Comparison of ENCODE assay signal across 8 mouse cellular contexts in genomic region chr17:35020551-35020950, GRCm38 (mm10). TPM values are rescaled to one million over a fixed set of nuclear protein-coding genes. Genes with fewer than 3 reads are reported as not detected.
"Had no signal": no experiment of that assay in that cellular context is flagged by ENCODE, and none has a peak within 500 bp of the region (broad histone marks: within the 10 kb centered on the region; RNA-seq: fewer than 3 reads in every experiment).

No protein-coding gene starts in this region.

- H3K9ac ChIP-seq: limb, embryonic 12.5 days; lung, embryonic 15.5 days had no signal

- H3K27me3 ChIP-seq: limb, embryonic 12.5 days; lung, embryonic 15.5 days; midbrain, embryonic 12.5 days had no signal

- H3K4me3 ChIP-seq: lung, embryonic 15.5 days; midbrain, embryonic 12.5 days had no signal

- H3K27ac ChIP-seq: macrophage; midbrain, embryonic 12.5 days; stomach, postnatal 0 days had no signal

- H3K9me3 ChIP-seq: limb, embryonic 12.5 days; lung, embryonic 15.5 days; megakaryocyte, embryonic 14.5 days; midbrain, embryonic 12.5 days had no signal

RNA-seq across cellular contexts. Expression of gene Sapcd1, which starts 7.3 kb away (rescaled TPM):
- total RNA-seq: liver, adult 2 months; midbrain, postnatal 0 days had no signal
- polyA plus RNA-seq: macrophage had no signal
